Mouse (Mus musculus) ovary, adult 18-20 months (tissue): ENCODE data around the gene Vps25.

Source experiments
- DNase-seq: peaks from one replicate; pipeline ENCODE4 v3.0.0; 2022; ENCODE audit warnings: low spot score, mixed read lengths

The Vps25 gene

GRCm38 (mm10) chr11:101275309-101275708, 21.8 kb downstream of the Vps25 start:
- no peak for DNase-seq

GRCm38 (mm10) chr11:101276319-101277070, 23.0 kb downstream of the Vps25 start:
- DNase-seq = no peak

- DNase-seq = no peak
These were observed 24.1 kb downstream of the Vps25 start for GRCm38 (mm10) chr11:101277381-101278222.

- peak; percentile 79 for DNase-seq
These were observed 25.0 kb downstream of the Vps25 start, which contains the start of the genes Cntd1 and Coa3 for GRCm38 (mm10) chr11:101278223-101279192. Cntd1 (plus strand) TSS chr11:101279012. Coa3 (minus strand) TSS chr11:101279114.

GRCm38 (mm10) chr11:101279193-101279569, 25.7 kb downstream of the Vps25 start:
- no peak for DNase-seq

GRCm38 (mm10) chr11:101280837-101281236, 27.3 kb downstream of the Vps25 start:
- DNase-seq = no peak

GRCm38 (mm10) chr11:101282896-101283295, 29.4 kb downstream of the Vps25 start:
- no peak for DNase-seq

- DNase-seq = no peak
These were observed 30.3 kb downstream of the Vps25 start for GRCm38 (mm10) chr11:101283805-101284204.

- DNase-seq = peak; percentile 62
These were observed 33.8 kb downstream of the Vps25 start for GRCm38 (mm10) chr11:101287306-101287705.

GRCm38 (mm10) chr11:101291231-101291630, 37.7 kb downstream of the Vps25 start:
- no peak for DNase-seq

GRCm38 (mm10) chr11:101295191-101295590, 41.7 kb downstream of the Vps25 start:
- DNase-seq = no peak

GRCm38 (mm10) chr11:101300881-101301280, 47.4 kb downstream of the Vps25 start:
- no peak for DNase-seq

- DNase-seq = no peak
These were observed 47.9 kb downstream of the Vps25 start for GRCm38 (mm10) chr11:101301299-101302003.

GRCm38 (mm10) chr11:101302004-101302798, 48.7 kb downstream of the Vps25 start, which contains the start of gene Becn1:
Becn1 (minus strand) TSS chr11:101302286.
- DNase-seq = peak; percentile 86

- no peak for DNase-seq
These were observed 54.2 kb downstream of the Vps25 start for GRCm38 (mm10) chr11:101307744-101308143.
